Mouse (Mus musculus): ENCODE results near the gene Trim30c. TPM values are rescaled to one million over a fixed set of nuclear protein-coding genes. Genes with fewer than 3 reads are reported as not detected.
A peak's percentile ranks its signal among the peaks of the same experiment; 100 is the strongest.
"Not testable (repeated sequence)": the region's sequence is repeated elsewhere in the genome, so short reads cannot be mapped to it uniquely, and the experiment has no call there.

The Trim30c gene
- not detected for total RNA-seq (2021)
- long read RNA-seq, experiment 1, result 0 reads
- long read RNA-seq, experiment 2, result 0 reads

GRCm38 (mm10) chr7:104400698-104401097 lies at the start of gene Trim30c:
Trim30c (minus strand) TSS chr7:104400837.
- DNase-seq (ENCODE audit: low spot score), result no peak

DNA sequence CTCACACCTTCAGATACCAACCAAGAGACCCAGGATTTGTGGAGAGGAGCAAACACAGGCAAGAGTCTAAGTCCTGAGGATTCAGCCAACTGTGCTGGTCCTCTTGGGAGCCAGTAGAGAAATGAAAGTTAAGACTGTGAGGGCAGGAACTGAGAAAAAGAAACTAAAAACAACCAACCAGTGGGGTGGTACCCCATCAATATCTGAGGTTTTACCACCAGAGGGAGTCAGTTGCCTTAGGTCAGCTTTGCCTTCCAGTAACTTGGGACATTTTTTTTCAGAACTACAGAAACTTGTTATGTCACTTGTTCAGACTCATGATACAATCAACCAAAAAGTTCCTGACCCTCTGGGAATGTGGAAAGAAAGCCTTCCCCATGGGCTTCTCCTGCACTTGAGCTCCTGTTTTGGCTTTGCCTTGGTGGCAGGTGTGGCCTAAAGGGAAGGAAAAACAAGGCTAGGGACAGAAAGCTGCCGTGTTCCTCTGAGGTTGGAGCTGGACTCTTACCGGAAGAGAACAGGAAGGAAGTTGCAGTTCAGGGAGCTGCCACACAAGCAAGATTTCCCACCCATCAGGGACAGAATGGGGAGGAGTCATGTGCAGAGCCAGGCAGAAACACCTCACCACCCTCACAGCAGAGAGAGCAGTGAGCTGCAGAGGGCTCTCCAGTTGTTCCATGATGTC lies 45.5 kb upstream of the Trim30c start:
- DNase-seq (ENCODE audit: low spot score), result peak; percentile 31

- DNase-seq (ENCODE audit: low spot score), result no peak
These were observed 3.9 kb upstream of the Trim30c start for GRCm38 (mm10) chr7:104404460-104404950.

GRCm38 (mm10) chr7:104401140-104401539 lies 503 bp upstream of the Trim30c start:
- DNase-seq (ENCODE audit: low spot score), result no peak

DNA sequence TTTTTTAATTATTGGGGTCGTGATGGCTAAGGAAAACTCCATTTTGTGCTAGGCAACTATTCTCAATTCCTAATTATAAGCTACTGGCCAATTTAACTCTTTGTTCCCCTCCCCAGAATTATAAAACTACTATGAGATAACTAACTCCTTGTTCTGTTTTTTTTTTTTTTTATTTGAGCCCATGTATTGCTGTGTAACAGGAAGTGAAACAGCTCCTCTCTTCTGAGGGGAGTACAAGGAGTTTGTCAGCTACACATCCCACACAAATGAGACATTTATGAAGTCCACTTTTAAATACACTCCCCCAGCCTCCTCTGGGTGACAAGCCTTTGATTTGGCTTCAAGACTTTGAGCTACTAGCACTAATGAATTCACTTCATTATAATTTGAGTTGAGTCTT lies 2.1 kb downstream of the Trim30c start:
- DNase-seq (ENCODE audit: low spot score), result no peak

- DNase-seq (ENCODE audit: low spot score), result peak; percentile 9
These were observed 30.8 kb downstream of the Trim30c start, which contains the start of gene Trim30b for GRCm38 (mm10) chr7:104369736-104370414. Trim30b (minus strand) TSS chr7:104369884.

DNA sequence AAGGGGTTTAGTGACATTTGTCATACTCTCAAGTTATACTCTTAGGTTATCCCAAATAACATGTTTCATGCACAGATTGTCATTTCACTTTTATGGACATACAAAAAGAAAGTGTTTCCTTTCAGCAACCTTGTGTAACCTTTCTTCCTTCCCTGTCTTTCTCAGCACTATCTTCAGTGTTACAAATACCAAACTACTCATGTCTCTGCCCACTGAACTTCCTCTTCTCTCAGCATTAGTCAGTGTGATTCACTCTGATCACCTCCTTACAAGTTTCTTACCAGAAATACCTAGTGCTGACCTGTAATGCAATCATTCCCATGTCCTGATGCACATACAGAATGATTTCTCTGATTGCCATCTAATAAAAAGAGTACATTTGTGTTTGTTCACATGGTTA lies 34.3 kb downstream of the Trim30c start:
- DNase-seq (ENCODE audit: low spot score), result no peak

- DNase-seq (ENCODE audit: low spot score), result no peak
These were observed 47.1 kb downstream of the Trim30c start for GRCm38 (mm10) chr7:104353600-104353967.

DNA sequence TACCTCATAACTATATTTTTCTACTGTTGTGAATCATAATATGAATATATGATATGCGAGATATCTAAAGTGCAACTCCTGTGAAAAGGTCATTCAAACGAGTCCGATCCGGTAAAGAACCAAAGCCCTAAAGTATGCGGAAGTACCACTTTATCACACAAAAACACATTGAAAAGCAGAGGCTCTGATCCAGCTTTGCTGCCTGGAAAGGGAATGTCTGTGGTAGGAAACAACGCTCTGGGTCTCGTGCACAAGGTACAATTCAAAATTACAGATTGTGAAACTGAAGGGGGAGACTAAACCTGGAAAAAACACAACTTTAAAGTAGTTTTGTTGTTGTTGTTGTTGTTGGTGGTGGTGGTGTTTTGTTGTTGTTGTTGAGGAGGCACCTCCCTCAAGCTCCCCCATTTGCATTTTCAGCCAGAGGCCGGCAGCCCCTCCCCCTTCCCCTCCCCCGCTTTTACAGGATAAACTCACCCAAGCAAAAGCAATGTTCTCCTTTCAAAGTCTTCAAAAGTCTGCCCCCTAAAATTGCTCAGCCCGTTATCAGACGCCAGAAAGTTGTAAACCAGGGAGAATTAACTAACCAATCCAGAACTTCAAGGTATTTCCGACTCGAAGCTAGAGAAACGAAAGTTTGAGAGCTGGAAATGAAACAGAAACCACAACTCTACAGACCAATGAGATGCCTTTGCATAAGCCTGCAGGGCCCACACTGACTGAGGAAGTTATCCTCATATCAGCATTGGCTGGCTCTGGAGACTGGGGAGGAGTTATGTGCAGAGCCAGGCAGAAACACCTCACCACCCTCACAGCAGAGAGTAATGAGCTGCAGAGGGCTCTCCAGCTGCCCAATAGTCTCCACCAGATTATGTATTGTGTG lies 47.7 kb downstream of the Trim30c start, which contains the start of gene Trim12c:
TSS of gene Trim12c (minus strand) at position 646 of the 883 bp plus-strand sequence.
- DNase-seq (ENCODE audit: low spot score), result peak; percentile 73

GRCm38 (mm10) chr7:104348043-104348442 lies 52.6 kb downstream of the Trim30c start:
- not testable (repeated sequence) for DNase-seq (ENCODE audit: low spot score)

GRCm38 (mm10) chr7:104340744-104341143 lies 59.9 kb downstream of the Trim30c start:
- DNase-seq (ENCODE audit: low spot score), result not testable (repeated sequence)

- not testable (repeated sequence) for DNase-seq (ENCODE audit: low spot score)
These were observed 65.1 kb downstream of the Trim30c start for GRCm38 (mm10) chr7:104335547-104335946.

Other genes starting within 250 kb of the Trim30c start
- not detected for gene Olfm5, start 236.0 kb downstream of the Trim30c start, total RNA-seq (2021)
- not detected for gene Olfr648, start 217.4 kb downstream of the Trim30c start, total RNA-seq (2021)
- gene Olfr649, start 204.9 kb downstream of the Trim30c start, total RNA-seq (2021), result not detected
- under 1 TPM in 1 of 2 experiments, not detected in 1; 0.09 TPM for gene Trim6, start 182.0 kb downstream of the Trim30c start, total RNA-seq (2021)
- gene Trim34a, start 156.4 kb downstream of the Trim30c start, total RNA-seq (2021), result 1 to 10 TPM; 1.1 to 1.2 TPM
- gene Trim5, start 112.7 kb downstream of the Trim30c start, total RNA-seq (2021), result under 1 TPM; 0.57 to 0.59 TPM
- 1 to 10 TPM; 3.4 to 3.6 TPM for gene Trim12a, start 85.4 kb downstream of the Trim30c start, total RNA-seq (2021)
- gene Trim34b, start 71.4 kb downstream of the Trim30c start, total RNA-seq (2021), result not detected
- gene Trim12c, start 47.5 kb downstream of the Trim30c start, total RNA-seq (2021), result 1 to 10 TPM; 2.4 to 2.8 TPM
- gene Trim30b, start 31.0 kb downstream of the Trim30c start, total RNA-seq (2021), result not detected
- gene Trim30a, start 64.4 kb upstream of the Trim30c start, total RNA-seq (2021), result under 1 TPM; 0.53 to 1.00 TPM
- under 1 TPM; 0.34 to 0.64 TPM for gene Trim30d, start 107.0 kb upstream of the Trim30c start, total RNA-seq (2021)
- gene Olfr651, start 149.3 kb upstream of the Trim30c start, total RNA-seq (2021), result not detected
- gene Olfr652, start 160.1 kb upstream of the Trim30c start, total RNA-seq (2021), result not detected
- not detected for gene Olfr653, start 176.5 kb upstream of the Trim30c start, total RNA-seq (2021)
- gene Olfr654, start 186.2 kb upstream of the Trim30c start, total RNA-seq (2021), result not detected
- gene Olfr655, start 200.9 kb upstream of the Trim30c start, total RNA-seq (2021), result not detected
- gene Olfr656, start 213.1 kb upstream of the Trim30c start, total RNA-seq (2021), result not detected
- not detected for gene Olfr657, start 224.0 kb upstream of the Trim30c start, total RNA-seq (2021)
- not detected for gene Olfr658, start 246.5 kb upstream of the Trim30c start, total RNA-seq (2021)